Mouse (Mus musculus) E14TG2a.4 (cell line): ENCODE measurements around the gene Gm49711.

Experiments
- CTCF ChIP-seq: conservative IDR thresholded peaks from 2 replicates; pipeline ENCODE4 v1.5.1; 2014; ENCODE audit warnings: low read length
- POU5F1 ChIP-seq: IDR thresholded peaks from 2 replicates; pipeline ENCODE4 v1.6.1; 2014; ENCODE audit warnings: low read length, borderline replicate concordance

DNA sequence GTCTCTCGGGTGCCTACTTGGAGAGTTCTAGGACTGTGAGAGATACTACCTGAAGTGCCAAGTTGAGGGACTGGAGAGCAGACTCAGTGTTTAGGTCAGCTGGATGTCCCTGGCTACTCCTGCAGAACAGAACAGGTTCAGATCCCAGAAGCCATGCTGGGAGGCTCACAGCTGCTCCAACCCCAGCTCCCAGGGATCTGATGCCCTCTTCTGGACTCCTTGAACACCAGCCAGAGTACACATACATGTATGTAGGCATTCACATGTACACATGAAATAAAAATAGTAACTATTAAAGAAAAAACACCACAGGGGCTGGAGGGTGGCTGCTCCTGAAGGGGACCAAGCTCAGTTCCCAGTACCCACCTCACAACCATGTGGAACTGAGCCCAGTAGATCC is 119.6 kb downstream of the Gm49711 start:
- no peak for TF ChIP-seq CTCF
- TF ChIP-seq POU5F1: no peak
